Mouse (Mus musculus) intestine, postnatal 0 days (tissue): ENCODE measurements at regions not wholly inside any gene's neighbourhood (a gene's known extent, or its start where the extent isn't known, plus 50 kb on each side); places are given as distances from the start of the nearest gene placed in this dataset.
"Not testable (repeated sequence)": the region's sequence is repeated elsewhere in the genome, so short reads cannot be mapped to it uniquely, and the experiment has no call there.

ENCODE experiments used
- ATAC-seq: fragments of 200-750 bp; cut with Nextera tagmentation; 2 replicates; pipeline ENCODE4 v1.8.0; 2017; ENCODE audit warnings: mild to moderate bottlenecking, moderate TSS enrichment, moderate library complexity
- H3K27ac ChIP-seq: fragments of 300-500 bp; sonication (generic); 2 replicates; pipeline ENCODE4 v1.5.1; 2014; ENCODE audit warnings: mild to moderate bottlenecking, low read depth, low read length, moderate library complexity
- H3K27me3 ChIP-seq: fragments of 300-500 bp; sonication (generic); replicated peaks from 2 replicates; pipeline ENCODE4 v1.6.1; 2014; ENCODE audit warnings: low read length, mixed read lengths; ENCODE audit not compliant: control insufficient read depth, insufficient read depth
- H3K36me3 ChIP-seq: fragments of 300-500 bp; sonication (generic); 2 replicates; pipeline ENCODE4 v1.6.1; 2014; ENCODE audit warnings: mild to moderate bottlenecking, moderate library complexity; ENCODE audit not compliant: control insufficient read depth, insufficient read depth
- H3K4me1 ChIP-seq: fragments of 300-500 bp; sonication (generic); replicated peaks from 2 replicates; pipeline ENCODE4 v1.6.1; 2014; ENCODE audit warnings: antibody characterized with exemption, low read length, mixed read lengths; ENCODE audit not compliant: control insufficient read depth, insufficient read depth
- H3K4me2 ChIP-seq: fragments of 300-500 bp; sonication (generic); replicated peaks from 2 replicates; pipeline ENCODE4 v1.6.1; 2014; ENCODE audit warnings: low read depth, mild to moderate bottlenecking, moderate library complexity
- H3K4me3 ChIP-seq: fragments of 300-500 bp; sonication (generic); 2 replicates; pipeline ENCODE4 v1.5.1; 2014; ENCODE audit warnings: low read depth, low read length
- H3K9ac ChIP-seq: fragments of 300-500 bp; sonication (generic); 2 replicates; pipeline ENCODE4 v1.6.1; 2014; ENCODE audit warnings: mild to moderate bottlenecking, low read depth, low read length
- H3K9me3 ChIP-seq: fragments of 300-500 bp; sonication (generic); 2 replicates; pipeline ENCODE4 v1.6.1; 2016; ENCODE audit warnings: mixed run types; ENCODE audit not compliant: control insufficient read depth
- CTCF ChIP-seq: sonication (generic); IDR thresholded peaks from 2 replicates; pipeline ENCODE4 v1.5.1; 2016; ENCODE audit warnings: low read depth, mild to moderate bottlenecking, control low read depth, antibody characterized with exemption, moderate library complexity
- WGBS: fragments of 180-500 bp; shearing (Covaris S2); extraction: QIAGEN DNeasy Blood & Tissue Kit; methylation state at CpG from one replicate; pipeline ENCODE4 v1.1.7; 2014; 5-methylcytosine and 5-hydroxymethylcytosine counted together

- H3K36me3 ChIP-seq, result no peaks in the 10 kb centered on the region
- peak overlapping the region; percentile 28; the same call in 1 of the 2 replicates for H3K27ac ChIP-seq
- H3K27me3 ChIP-seq, result no peaks in the 10 kb centered on the region
- no peak for TF ChIP-seq CTCF
- H3K4me3 ChIP-seq, result no peak overlapping the region
- H3K9ac ChIP-seq, result no peak overlapping the region
- H3K4me1 ChIP-seq, result peaks cover 16% of the 10 kb centered on the region
- peak overlapping the region; percentile 32; the same call in 1 of the 2 replicates for H3K4me2 ChIP-seq
- WGBS, result 21% methylated on average over 7 of the region's 7 CpGs
- no peak for ATAC-seq
- H3K9me3 ChIP-seq, result no peaks in the 10 kb centered on the region
Observed at GRCm38 (mm10) chr13:97341218-97341889, 100.4 kb downstream of the Enc1 start.

- Histone ChIP-seq H3K9me3 (no peaks in the 10 kb centered on the region), H3K9ac (no peak overlapping the region), H3K4me1 (peaks cover 16% of the 10 kb centered on the region), H3K36me3 (no peaks in the 10 kb centered on the region), H3K4me3 (no peak overlapping the region), H3K27me3 (no peaks in the 10 kb centered on the region), H3K27ac (no peak overlapping the region), H3K4me2 (no peak overlapping the region)
- WGBS, result 35% methylated on average over 3 of the region's 3 CpGs
- no peak for TF ChIP-seq CTCF
- ATAC-seq, result no peak
Observed at GRCm38 (mm10) chr13:97337954-97338353, 97.0 kb downstream of the Enc1 start.

- H3K9ac ChIP-seq, result no peak overlapping the region
- peaks cover 16% of the 10 kb centered on the region for H3K4me1 ChIP-seq
- no peaks in the 10 kb centered on the region for H3K36me3 ChIP-seq
- no peaks in the 10 kb centered on the region for H3K27me3 ChIP-seq
- 62% methylated on average over 10 of the region's 10 CpGs for WGBS
- no peak overlapping the region for H3K4me2 ChIP-seq
- no peak overlapping the region for H3K4me3 ChIP-seq
- no peaks in the 10 kb centered on the region for H3K9me3 ChIP-seq
- no peak for ATAC-seq
- no peak for TF ChIP-seq CTCF
- no peak overlapping the region for H3K27ac ChIP-seq
Observed at GRCm38 (mm10) chr13:97337296-97337731, 96.4 kb downstream of the Enc1 start.

GRCm38 (mm10) chr13:97333801-97334534 lies 93.1 kb downstream of the Enc1 start:
- no peak overlapping the region for H3K4me3 ChIP-seq
- no peak for ATAC-seq
- no peaks in the 10 kb centered on the region for H3K36me3 ChIP-seq
- H3K9me3 ChIP-seq, result no peaks in the 10 kb centered on the region
- H3K4me1 ChIP-seq, result 0 out of 2 replicates have a peak, but pooled peaks cover 3% of the 10 kb centered on the region
- WGBS, result 29% methylated on average over 10 of the region's 10 CpGs
- peak overlapping the region; percentile 32; the same call in 1 of the 2 replicates for H3K4me2 ChIP-seq
- H3K9ac ChIP-seq, result no peak overlapping the region
- no peaks in the 10 kb centered on the region for H3K27me3 ChIP-seq
- TF ChIP-seq CTCF, result no peak
- H3K27ac ChIP-seq, result no peak overlapping the region

- no peak overlapping the region for H3K4me2 ChIP-seq
- H3K36me3 ChIP-seq, result no peaks in the 10 kb centered on the region
- no peak for TF ChIP-seq CTCF
- no peak overlapping the region for H3K9ac ChIP-seq
- no peaks in the 10 kb centered on the region for H3K4me1 ChIP-seq
- ATAC-seq, result no peak
- no peak overlapping the region for H3K4me3 ChIP-seq
- 84% methylated on average over 14 of the region's 14 CpGs for WGBS
- no peaks in the 10 kb centered on the region for H3K9me3 ChIP-seq
- H3K27ac ChIP-seq, result no peak overlapping the region
- no peaks in the 10 kb centered on the region for H3K27me3 ChIP-seq
Observed at GRCm38 (mm10) chr13:97331072-97331471, 90.2 kb downstream of the Enc1 start.

- not testable (repeated sequence) for H3K27ac ChIP-seq
Observed at GRCm38 (mm10) chr13:97321307-97321706, 80.4 kb downstream of the Enc1 start.

More at GRCm38 (mm10) chr13:97321307-97321706, 80.4 kb downstream of the Enc1 start:
- 77% methylated on average over 4 of the region's 4 CpGs for WGBS
- H3K27me3 ChIP-seq, H3K4me3 ChIP-seq, H3K9me3 ChIP-seq, H3K36me3 ChIP-seq, H3K4me2 ChIP-seq, H3K9ac ChIP-seq, H3K4me1 ChIP-seq, ATAC-seq: not testable (repeated sequence)
